Mouse (Mus musculus) kidney, adult 2 months (tissue): ENCODE data around the gene Fam193b. TPM values are rescaled to one million over a fixed set of nuclear protein-coding genes. Genes with fewer than 3 reads are reported as not detected.

Experiments
- DNase-seq: peaks from one replicate; pipeline ENCODE4 v3.0.0; 2021
- H3K27ac ChIP-seq: fragments of 200-500 bp; 2 replicates; pipeline ENCODE4 v1.5.1; 2012; ENCODE audit warnings: low read depth, low read length, control low read depth, inconsistent platforms; ENCODE audit not compliant: insufficient read depth
- H3K27me3 ChIP-seq: fragments of 200-500 bp; replicated peaks from 2 replicates; pipeline ENCODE4 v1.6.1; 2012; ENCODE audit warnings: mild to moderate bottlenecking, moderate library complexity, low read length, inconsistent platforms; ENCODE audit not compliant: control insufficient read depth, insufficient read depth
- H3K36me3 ChIP-seq: fragments of 200-500 bp; 2 replicates; pipeline ENCODE4 v1.6.1; 2012; ENCODE audit warnings: mild to moderate bottlenecking, moderate library complexity, low read length, inconsistent platforms; ENCODE audit not compliant: control insufficient read depth, insufficient read depth
- H3K4me1 ChIP-seq: fragments of 200-500 bp; 2 replicates; pipeline ENCODE4 v1.6.1; 2011; ENCODE audit warnings: low read length; ENCODE audit not compliant: control insufficient read depth, insufficient read depth
- H3K4me3 ChIP-seq: fragments of 200-500 bp; 2 replicates; pipeline ENCODE4 v1.5.1; 2011; ENCODE audit warnings: mild to moderate bottlenecking, low read depth, low read length, control low read depth; ENCODE audit not compliant: insufficient read depth
- CTCF ChIP-seq: fragments of 200-500 bp; conservative IDR thresholded peaks from 2 replicates; pipeline ENCODE4 v1.5.1; 2011; ENCODE audit warnings: low read depth, mild to moderate bottlenecking, control low read depth, low read length, moderate library complexity, mixed read lengths; ENCODE audit not compliant: insufficient read depth, insufficient read length
- POLR2A ChIP-seq: fragments of 200-500 bp; IDR thresholded peaks from one replicate; pipeline ENCODE4 v1.6.1; 2011; ENCODE audit warnings: low read depth, low read length, control low read depth
- WGBS: fragments of 180-500 bp; shearing (Covaris S2); methylation state at CpG from one replicate; pipeline ENCODE4 v1.1.7; 2018; 5-methylcytosine and 5-hydroxymethylcytosine counted together
- polyA plus RNA-seq: library from polyadenylated mRNA; depleted of rRNA; stranded (reverse); fragments of >200 nt; gene quantifications from 2 replicates; pipeline ENCODE4 v1.2.3, GENCODE M21; 2012

Fam193b gene
- polyA plus RNA-seq, 1 experiment: 85.6 TPM

DNA sequence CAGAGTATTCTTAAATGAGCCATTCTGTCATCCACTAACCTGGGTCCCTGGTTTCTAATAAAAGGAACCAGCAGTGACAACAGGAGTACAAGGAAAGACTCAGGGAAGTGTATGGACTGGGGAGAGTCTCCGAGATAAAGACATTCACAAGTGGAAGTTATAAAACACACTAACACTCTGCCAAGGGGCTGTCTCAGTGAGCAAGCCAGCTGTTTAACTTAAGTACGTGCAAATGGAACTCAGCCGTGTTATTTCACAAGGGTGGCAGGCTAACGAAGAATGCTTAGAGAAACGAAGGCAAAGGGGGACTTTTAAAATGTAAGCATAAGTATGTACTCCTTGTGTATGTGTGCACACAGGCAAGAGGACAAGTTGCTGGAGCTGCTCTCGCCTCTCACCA is 13.4 kb downstream of the Fam193b start:
- WGBS: 64% methylated on average over 6 of the region's 6 CpGs
- H3K36me3 ChIP-seq: no peaks in the 10 kb centered on the region
- TF ChIP-seq CTCF (no peak), POLR2A (no peak)
- H3K27ac ChIP-seq: no peak overlapping the region
- DNase-seq: no peak
- peaks cover 8% of the 10 kb centered on the region; the same call in 1 of the 2 replicates for H3K4me1 ChIP-seq
- no peaks in the 10 kb centered on the region for H3K27me3 ChIP-seq
- no peak overlapping the region for H3K4me3 ChIP-seq

DNA sequence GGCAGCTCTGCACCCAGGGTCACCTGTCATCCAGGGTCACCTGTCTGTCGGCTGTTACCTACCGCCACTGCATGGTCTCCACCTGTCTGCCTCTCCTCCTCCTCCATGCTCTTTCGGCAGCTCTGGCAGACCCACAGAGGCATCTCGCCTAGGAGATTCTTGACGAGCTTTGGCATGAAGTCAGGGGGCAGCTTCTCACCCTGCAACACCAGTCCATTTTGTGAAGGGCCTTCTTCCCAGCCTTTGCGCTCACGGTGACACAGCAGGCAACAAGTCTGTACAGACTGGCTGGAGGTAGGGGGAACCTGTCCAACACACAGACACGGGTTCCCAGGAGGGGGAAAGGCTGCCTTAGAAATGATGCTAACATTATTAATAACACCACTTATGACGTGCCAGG is 15.0 kb downstream of the Fam193b start:
- 87% methylated on average over 9 of the region's 9 CpGs for WGBS
- TF ChIP-seq CTCF (no peak), POLR2A (no peak)

DNA sequence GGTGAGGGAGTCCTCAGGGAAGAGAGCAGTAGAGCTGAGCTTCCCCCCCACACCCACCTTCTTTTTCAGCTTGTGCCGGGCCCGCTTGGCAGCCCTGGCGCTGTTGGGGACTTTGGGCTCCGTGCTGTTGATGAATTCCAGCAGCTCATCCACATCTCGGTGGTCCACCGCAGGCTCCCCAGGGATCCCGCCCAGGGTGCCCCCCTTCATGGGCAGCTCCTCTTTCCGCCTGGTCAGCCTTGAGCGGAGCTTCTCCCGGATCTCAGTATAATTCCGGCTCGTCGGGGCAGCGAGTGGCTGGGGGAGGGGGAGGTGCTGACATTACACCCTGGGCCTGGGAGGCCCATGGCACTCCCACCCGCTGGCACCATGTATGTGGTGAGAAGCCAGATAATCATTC is 21.9 kb downstream of the Fam193b start:
- no peaks in the 10 kb centered on the region for H3K4me1 ChIP-seq
- TF ChIP-seq POLR2A: no peak
- no peak for TF ChIP-seq CTCF
- H3K36me3 ChIP-seq: no peaks in the 10 kb centered on the region
- H3K27me3 ChIP-seq: no peaks in the 10 kb centered on the region
- no peak for DNase-seq
- no peak overlapping the region for H3K27ac ChIP-seq
- 69% methylated on average over 15 of the region's 15 CpGs for WGBS
- H3K4me3 ChIP-seq: no peak overlapping the region

More for the DNA sequence above, 15.0 kb downstream of the Fam193b start:
- Histone ChIP-seq H3K4me3 (no peak overlapping the region), H3K27ac (no peak overlapping the region), H3K36me3 (no peaks in the 10 kb centered on the region), H3K27me3 (no peaks in the 10 kb centered on the region), H3K4me1 (peaks cover 8% of the 10 kb centered on the region; the same call in 1 of the 2 replicates)
- no peak for DNase-seq

DNA sequence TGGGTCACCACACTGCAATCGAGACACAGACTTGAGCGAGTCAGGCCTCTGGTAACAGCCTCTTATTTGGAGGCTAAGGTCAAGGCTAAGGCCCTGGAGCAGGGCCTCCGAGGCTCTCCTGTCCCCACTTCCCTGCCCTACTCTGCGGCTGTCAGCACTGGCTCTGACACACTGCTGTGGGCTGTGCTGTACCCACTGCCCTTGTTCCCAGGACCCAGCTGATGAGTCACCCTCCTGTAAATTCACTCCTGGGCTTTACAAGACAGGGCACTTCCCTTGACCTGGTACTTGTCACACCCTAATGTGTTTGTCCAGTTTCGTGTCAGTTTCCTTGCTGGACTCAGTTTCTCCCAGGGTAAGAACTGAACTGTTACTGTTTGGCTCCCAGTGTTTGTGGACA is 22.5 kb downstream of the Fam193b start:
- peaks cover 2% of the 10 kb centered on the region for H3K4me1 ChIP-seq
- WGBS: 87% methylated on average over 5 of the region's 5 CpGs
- no peak overlapping the region for H3K27ac ChIP-seq
- H3K36me3 ChIP-seq: no peaks in the 10 kb centered on the region
- no peaks in the 10 kb centered on the region for H3K27me3 ChIP-seq
- no peak for DNase-seq
- TF ChIP-seq CTCF: no peak
- no peak for TF ChIP-seq POLR2A
- H3K4me3 ChIP-seq: no peak overlapping the region

DNA sequence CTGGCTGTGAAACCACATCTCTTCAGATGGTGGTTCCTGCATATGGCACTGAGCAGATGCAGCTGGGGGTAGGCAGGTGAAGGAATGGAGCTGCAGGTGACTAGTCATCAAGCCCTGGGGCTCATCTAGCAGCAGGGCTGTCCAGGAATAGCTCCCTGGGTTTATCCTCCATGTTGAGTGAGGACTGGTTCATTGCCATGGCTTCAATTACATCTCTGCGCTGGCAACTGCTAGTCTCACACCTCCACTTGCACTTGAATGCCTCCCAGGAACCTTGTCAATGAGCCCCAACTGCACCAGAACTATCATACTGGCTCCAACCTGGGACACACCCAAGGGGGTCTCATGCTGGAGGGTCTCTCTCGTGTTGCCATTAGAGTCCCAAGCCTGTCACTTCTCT is 23.0 kb downstream of the Fam193b start:
- WGBS: 97% methylated on average over 2 of the region's 2 CpGs

DNA sequence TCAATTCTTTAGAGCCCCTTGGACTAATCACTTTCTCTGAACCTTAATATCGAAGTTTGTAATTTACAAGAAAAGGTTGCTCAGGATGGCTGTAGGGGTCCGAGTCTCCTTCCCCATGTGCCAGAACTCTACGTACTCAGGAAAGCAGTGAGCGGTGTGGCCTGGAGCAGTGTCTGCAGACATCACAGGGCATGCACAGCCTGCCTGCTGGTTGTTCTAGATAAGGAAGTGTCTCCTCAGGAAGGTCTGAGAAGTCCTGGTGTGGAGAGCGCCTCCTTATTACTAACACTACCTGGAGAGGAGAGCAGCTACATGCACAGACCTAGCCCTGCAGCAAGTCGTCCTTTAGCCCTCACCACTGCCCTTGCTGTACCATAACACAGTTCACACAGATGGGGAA is 26.1 kb downstream of the Fam193b start:
- Histone ChIP-seq H3K4me1 (peaks cover 15% of the 10 kb centered on the region), H3K27ac (no peak overlapping the region), H3K27me3 (no peaks in the 10 kb centered on the region), H3K4me3 (no peak overlapping the region), H3K36me3 (peaks cover 2% of the 10 kb centered on the region; the same call in 1 of the 2 replicates)
- no peak for TF ChIP-seq POLR2A
- no peak for TF ChIP-seq CTCF
- DNase-seq: no peak
- 95% methylated on average over 6 of the region's 6 CpGs for WGBS

More for the DNA sequence above, 23.0 kb downstream of the Fam193b start:
- H3K27ac ChIP-seq: no peak overlapping the region
- H3K4me3 ChIP-seq: no peak overlapping the region
- no peak for DNase-seq
- TF ChIP-seq CTCF (no peak), POLR2A (no peak)
- peaks cover 6% of the 10 kb centered on the region for H3K4me1 ChIP-seq
- H3K36me3 ChIP-seq: no peaks in the 10 kb centered on the region
- no peaks in the 10 kb centered on the region for H3K27me3 ChIP-seq

DNA sequence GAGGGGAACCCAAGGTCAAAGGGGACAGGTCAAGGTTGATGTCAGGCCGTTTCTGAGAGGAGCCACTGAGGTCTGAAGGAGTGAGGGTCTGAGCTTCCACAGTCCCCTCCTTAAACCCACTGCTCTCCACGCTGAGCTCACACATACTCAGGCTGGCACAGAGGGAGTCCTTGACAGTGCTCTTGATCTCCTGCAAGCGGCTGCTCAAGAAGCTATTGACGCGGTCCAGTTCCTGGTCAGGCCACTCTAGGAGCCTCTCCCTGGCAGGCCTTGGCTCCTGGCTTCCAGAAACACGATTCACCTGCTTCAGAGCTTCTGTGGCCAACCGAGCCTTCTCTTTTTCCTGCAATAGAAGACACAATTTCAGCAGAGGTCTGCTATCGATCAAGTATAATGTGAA is 27.5 kb downstream of the Fam193b start:
- Histone ChIP-seq H3K27me3 (no peaks in the 10 kb centered on the region), H3K4me3 (no peak overlapping the region), H3K27ac (peak overlapping the region; percentile 75), H3K36me3 (peaks cover 2% of the 10 kb centered on the region; the same call in 1 of the 2 replicates), H3K4me1 (peaks cover 15% of the 10 kb centered on the region)
- WGBS: 79% methylated on average over 8 of the region's 8 CpGs
- DNase-seq: no peak
- TF ChIP-seq POLR2A (no peak), CTCF (no peak)

DNA sequence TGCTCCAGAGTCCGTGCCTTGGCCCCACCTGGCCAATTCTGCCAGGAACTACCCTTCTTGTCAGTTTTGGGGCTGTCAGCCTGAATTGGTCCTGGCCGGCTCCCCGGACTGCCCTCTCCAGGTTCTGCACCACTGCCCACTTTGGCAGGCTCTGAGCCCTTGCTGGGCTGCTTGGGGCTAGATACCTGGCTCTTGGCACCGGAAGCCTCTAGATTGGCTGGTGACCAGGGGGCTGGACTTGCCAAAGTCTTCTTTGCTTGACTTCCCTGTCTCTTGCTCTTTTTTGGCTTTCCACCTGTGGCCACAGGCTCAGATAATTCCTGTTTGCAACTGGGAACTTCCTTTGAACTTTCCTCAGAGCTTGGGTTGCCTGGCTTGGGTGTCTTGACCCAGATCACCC is 28.0 kb downstream of the Fam193b start:
- TF ChIP-seq POLR2A: no peak
- TF ChIP-seq CTCF: no peak
- H3K36me3 ChIP-seq: peaks cover 2% of the 10 kb centered on the region; the same call in 1 of the 2 replicates
- H3K27ac ChIP-seq: peak overlapping the region; percentile 75
- DNase-seq: peak; percentile 98
- no peaks in the 10 kb centered on the region for H3K27me3 ChIP-seq
- H3K4me3 ChIP-seq: no peak overlapping the region
- H3K4me1 ChIP-seq: peaks cover 15% of the 10 kb centered on the region
- 32% methylated on average over 4 of the region's 4 CpGs for WGBS
